Mouse (Mus musculus) bone marrow macrophage, adult 2 months (primary cell): Measurements from ENCODE around the gene Greb1.

Source experiments
- CTCF ChIP-seq: IDR thresholded peaks from 2 replicates; pipeline ENCODE4 v1.5.1; 2012; ENCODE audit warnings: low read depth, mild to moderate bottlenecking, low read length, moderate library complexity
- POLR2A ChIP-seq: IDR thresholded peaks from 2 replicates; pipeline ENCODE4 v1.6.1; 2012; ENCODE audit warnings: mild to moderate bottlenecking, low read depth, low read length, borderline replicate concordance

- no peak for TF ChIP-seq POLR2A
- TF ChIP-seq CTCF: no peak
Measured at GRCm38 (mm10) chr12:16631423-16631822, 169.3 kb downstream of the Greb1 start.
